Mouse (Mus musculus) brain, embryonic 14.5 days (tissue): ENCODE measurements around the gene Eif2ak4. TPM values are rescaled to one million over a fixed set of nuclear protein-coding genes. Genes with fewer than 3 reads are reported as not detected.

ENCODE experiments used
- DNase-seq: peaks from one replicate; pipeline ENCODE4 v3.0.0-alpha.2; 2011; ENCODE audit warnings: low read depth
- CTCF ChIP-seq: fragments of 200-500 bp; IDR thresholded peaks from 2 replicates; pipeline ENCODE4 v1.5.1; 2012; ENCODE audit warnings: inconsistent platforms, mild to moderate bottlenecking, moderate library complexity, borderline replicate concordance; ENCODE audit not compliant: insufficient read depth, insufficient read length; ENCODE audit errors: extremely low read depth
- POLR2A ChIP-seq: fragments of 200-500 bp; IDR thresholded peaks from 2 replicates; pipeline ENCODE4 v1.6.1; 2012; ENCODE audit warnings: mild to moderate bottlenecking, inconsistent platforms, borderline replicate concordance; ENCODE audit not compliant: poor library complexity, insufficient read depth, insufficient read length, severe bottlenecking; ENCODE audit errors: extremely low read depth
- polyA plus RNA-seq: library from polyadenylated mRNA; depleted of rRNA; stranded (reverse); fragments of >200 nt; gene quantifications from 2 replicates; pipeline ENCODE4 v1.2.3, GENCODE M21; 2012

Gene Eif2ak4
- polyA plus RNA-seq, 1 experiment: 19.1 TPM

- peak; percentile 39 for DNase-seq
- TF ChIP-seq POLR2A: no peak
- TF ChIP-seq CTCF: no peak
These were observed 110.9 kb downstream of the Eif2ak4 start for GRCm38 (mm10) chr2:118499135-118499961.

GRCm38 (mm10) chr2:118500191-118500590 lies 111.8 kb downstream of the Eif2ak4 start:
- TF ChIP-seq CTCF (no peak), POLR2A (no peak)
- DNase-seq: no peak

DNA sequence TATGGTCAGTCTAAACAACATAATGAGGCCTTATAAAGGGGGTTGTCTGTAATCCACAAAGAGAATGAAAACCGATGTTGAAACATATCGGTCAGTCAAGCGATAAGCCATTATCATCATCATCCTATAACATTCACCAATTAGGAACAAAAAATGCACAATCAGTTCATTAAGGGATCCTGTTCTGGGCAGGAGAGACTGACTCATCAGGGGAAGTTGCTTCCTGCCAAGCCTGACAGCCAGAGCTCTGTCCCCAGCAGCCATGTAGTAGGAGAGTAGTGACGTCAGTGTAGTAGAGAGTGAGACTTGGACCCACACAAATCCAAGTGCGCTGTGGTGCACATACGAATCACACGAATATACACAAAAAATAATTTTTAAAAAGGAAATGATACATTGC lies 118.7 kb downstream of the Eif2ak4 start:
- TF ChIP-seq CTCF (no peak), POLR2A (no peak)
- no peak for DNase-seq

DNA sequence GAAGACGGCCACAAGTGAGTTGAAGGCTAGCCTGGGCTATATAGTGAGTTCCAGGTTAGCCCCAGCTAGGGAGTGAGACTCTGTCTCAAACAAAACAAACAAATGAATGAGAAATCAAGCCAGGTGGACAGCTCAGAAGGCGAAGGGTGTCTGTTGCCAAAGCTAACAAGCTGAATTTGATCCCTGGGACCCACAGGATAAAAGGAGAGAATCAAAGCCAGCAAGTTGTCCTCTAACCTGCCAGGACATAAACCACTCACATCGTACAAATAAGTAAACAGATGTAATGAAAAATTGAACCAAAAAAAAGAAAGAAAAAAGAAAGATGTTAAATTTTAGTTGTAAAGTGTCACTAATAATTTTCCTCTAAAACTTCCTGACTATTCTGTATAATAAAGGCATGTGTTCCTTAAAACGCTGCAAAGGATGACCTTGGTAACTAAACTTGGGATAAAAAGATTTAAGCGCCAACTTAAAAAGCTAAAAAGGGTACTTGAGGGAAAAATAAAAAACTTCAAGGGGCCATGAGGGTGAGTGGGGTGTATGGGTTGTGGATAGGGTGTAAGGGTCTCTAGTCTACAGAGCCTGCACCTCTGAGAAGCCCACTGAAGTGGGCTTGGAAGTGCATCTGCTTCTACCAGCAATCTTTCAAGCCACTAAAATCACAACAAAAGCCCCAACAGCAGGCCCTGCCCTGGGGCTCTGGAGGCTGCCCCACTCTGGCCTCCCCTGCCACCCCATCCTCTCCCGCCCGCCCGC lies 121.4 kb downstream of the Eif2ak4 start:
- no peak for DNase-seq
- TF ChIP-seq CTCF: no peak
- no peak for TF ChIP-seq POLR2A

DNA sequence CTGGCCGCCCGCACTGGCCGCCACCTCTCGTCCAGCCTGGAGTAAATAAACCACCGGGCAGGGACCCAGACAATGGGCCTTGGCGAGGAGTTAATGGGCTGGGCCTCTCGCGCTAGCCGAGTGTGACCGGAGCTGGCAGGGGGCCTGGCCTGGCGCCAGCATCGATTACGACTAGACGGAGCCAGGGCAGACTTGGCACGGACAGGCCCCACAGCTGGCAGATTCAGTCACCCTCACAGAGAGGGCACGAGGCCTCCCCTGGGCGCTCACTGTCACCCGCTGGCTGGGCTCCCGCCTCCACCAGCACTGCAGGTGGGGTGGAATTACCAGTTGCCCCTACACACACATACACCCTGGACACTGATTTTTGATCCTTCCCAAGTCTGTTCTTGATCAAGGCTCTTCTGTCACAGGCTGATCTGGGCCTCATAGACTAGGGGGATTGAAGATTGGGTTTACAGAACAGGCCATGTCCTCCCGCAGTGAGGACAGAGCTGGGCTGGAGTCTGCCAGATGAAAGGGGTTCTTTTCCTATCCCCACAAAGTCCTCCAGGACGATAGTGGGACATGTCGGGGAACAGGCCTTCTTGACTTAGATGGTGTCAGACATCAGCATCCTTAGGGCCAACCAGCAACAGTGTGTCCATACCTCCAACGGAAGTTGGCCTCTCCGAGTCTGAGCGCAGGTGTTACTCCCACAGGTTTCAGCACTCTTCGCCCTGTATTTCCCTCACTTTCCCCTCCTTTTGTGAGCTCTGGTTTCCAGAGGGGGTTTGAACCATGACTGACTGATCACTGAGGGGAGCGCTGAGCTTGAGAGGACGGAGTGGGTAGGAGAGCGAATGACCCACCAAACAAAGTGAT lies 122.3 kb downstream of the Eif2ak4 start:
- DNase-seq: peak; percentile 95

DNA sequence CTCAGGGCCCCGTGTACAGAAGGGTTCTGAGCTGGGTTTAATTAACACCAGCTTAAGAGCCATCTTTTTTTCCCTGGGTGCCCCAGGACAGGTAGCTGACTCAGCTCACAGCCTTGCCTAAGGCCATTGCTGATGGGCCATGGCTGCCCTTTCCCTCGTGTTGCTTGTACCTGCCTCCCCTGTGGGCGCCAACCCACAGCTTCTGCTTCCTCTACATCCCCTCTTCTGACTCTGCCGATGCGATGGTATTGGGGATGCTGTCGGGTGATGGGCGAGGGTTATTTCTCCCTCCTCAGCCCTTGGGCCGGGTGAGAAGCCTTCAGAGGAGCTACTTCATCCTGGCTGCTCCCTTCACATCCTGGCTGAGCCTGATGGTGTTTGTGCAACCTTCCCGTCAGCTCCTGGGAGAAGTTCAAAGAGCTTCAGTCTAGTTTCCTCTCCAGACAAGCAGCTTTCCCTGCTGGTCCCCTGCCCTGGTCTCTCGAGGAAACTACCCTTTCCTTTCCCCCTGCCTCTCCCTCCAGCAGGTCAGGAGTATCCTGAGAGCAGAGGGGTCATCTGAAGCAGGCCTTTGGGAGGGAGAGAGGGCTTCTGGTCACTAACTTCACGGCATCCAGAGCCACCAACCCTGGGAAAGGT lies 123.5 kb downstream of the Eif2ak4 start:
- DNase-seq: no peak
- no peak for TF ChIP-seq POLR2A
- TF ChIP-seq CTCF: no peak

More for the DNA sequence above, 122.3 kb downstream of the Eif2ak4 start:
- TF ChIP-seq POLR2A (no peak), CTCF (no peak)

DNA sequence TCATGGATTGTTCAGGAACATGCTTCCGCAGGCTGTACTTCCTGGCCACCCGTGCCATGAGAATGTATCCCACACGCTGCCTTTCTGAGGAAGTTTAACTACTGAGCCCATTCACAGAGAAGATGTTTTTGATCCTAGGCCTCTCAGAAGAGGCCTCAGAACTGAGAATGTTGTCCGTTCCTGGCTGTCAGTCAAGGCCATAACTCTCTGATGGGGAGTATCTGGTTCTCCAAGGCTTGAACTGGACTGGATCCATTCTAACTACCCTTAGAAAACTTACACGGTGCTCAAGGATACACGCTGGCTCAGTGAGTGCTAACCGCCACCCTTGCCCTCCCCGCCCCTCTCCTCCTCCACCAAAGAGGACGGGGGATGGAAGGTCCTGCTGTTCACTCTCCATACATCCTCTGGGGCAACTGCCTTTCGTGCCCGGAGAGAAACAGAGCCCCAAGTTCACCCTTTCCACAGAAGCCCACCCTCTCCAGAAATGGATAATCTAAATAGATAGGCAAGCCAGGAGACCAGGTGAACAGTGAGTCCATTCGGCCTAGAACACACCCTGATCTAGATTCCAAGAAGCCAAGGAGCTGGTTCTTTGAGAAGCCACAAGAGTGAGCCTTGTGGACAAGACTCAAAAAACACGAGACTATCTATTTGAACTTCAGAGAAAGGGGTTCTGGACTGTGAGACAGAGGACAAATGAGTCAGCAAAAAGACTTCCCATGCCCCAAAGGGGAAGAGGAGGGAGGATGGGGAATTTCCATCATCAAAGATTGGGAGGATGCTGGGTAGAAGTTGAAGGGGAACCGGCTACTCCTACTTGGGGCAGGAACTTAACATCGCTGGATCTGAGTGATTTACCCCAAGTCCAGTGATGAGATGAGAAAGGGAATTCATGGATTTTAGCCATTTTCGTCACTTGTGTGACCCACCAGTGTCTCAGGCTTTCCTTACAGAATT lies 124.3 kb downstream of the Eif2ak4 start:
- no peak for TF ChIP-seq CTCF
- TF ChIP-seq POLR2A: no peak

DNA sequence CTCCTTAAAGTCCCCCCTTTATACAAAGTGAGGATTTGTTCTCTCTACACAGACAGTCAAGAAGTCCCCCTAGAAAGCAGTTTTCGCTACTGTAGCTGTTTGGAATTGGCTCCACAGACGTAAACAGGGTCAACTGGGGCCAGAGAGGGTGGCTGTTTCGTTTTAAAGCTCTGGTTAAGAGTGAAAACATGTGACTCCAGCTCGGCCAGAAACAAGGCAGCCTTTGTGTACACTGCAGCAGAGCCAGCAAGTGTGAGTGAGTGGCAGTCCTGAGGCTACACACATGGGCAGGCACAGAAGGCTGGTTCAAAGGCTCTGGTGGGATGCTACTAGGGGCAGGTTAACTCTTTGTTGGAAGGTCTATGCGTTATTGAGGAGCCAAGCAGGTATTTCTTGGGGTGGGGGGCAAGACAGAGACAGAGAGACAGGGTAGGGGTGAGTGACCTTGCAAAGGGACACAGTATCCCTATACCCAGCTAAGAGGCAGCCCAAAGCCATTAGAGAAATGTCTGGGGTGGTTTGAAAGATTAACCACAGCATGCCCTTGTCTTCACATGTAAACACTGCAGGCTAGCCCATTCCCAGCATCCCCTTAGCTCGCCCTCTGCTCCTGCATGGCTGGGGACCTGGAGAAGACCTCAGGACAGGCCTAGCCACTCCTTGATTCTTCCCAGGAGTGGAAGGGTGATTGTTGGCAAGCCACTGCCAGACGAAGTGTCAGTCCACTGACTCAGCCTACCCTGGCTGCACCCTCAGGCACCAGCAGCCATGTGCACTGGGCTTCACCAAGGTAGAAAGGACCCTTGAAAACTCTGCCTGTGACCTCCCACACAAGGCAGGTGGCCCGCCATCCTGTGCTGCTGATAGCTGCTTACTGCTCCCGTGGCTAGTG lies 131.9 kb downstream of the Eif2ak4 start:
- DNase-seq: peak; percentile 86

More for the DNA sequence above, 124.3 kb downstream of the Eif2ak4 start:
- DNase-seq: no peak

DNA sequence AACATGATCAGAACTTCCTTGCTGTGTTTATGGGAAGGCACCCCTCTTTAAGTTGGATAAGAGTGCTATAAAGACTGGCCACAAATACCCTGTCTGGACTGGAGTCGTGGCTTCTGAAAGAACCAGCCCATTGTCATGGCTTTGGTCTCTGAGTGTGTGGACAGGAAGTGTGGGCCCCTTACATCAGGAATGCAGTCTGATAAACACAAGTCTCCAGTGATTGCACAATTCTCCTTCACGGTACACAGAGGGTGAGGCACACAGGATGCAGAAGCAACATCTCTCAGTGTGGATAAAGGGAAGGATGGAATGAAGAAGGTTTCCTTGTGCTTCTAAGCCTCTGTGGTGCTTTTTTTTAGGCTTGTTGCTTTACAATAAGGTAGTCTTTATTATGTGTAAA lies 133.8 kb downstream of the Eif2ak4 start:
- DNase-seq: no peak
- TF ChIP-seq POLR2A (no peak), CTCF (no peak)

More for the DNA sequence above, 131.9 kb downstream of the Eif2ak4 start:
- TF ChIP-seq CTCF: no peak
- no peak for TF ChIP-seq POLR2A
